Mouse (Mus musculus): ENCODE measurements at regions not wholly inside any gene's neighbourhood (a gene's known extent, or its start where the extent isn't known, plus 50 kb on each side); places are given as distances from the start of the nearest gene placed in this dataset.
A peak's percentile ranks its signal among the peaks of the same experiment; 100 is the strongest.

- no peak for ATAC-seq (replicated peaks; ENCODE audit: extremely low read depth, insufficient read depth, low FRiP score)
- H3K36me3 ChIP-seq (ENCODE audit: control insufficient read depth, insufficient read depth): no peaks in the 10 kb centered on the region
- no peaks in the 10 kb centered on the region for H3K9me3 ChIP-seq (replicated peaks; ENCODE audit: control insufficient read depth, low read length)
- H3K27me3 ChIP-seq (ENCODE audit: control insufficient read depth, insufficient read depth, low read length): no peaks in the 10 kb centered on the region
- H3K4me3 ChIP-seq (ENCODE audit: low read length): no peak overlapping the region
- no peaks in the 10 kb centered on the region for H3K4me1 ChIP-seq (ENCODE audit: control insufficient read depth, insufficient read depth, low read length)
- no peak overlapping the region for H3K27ac ChIP-seq (ENCODE audit: low read length)
- no peak overlapping the region for H3K9ac ChIP-seq (ENCODE audit: low read length)
- WGBS: 79% methylated on average over 2 of the region's 2 CpGs
- H3K4me2 ChIP-seq (ENCODE audit: low read depth, low read length): no peak overlapping the region
Observed at GRCm38 (mm10) chr4:26965831-26966230, 619.1 kb upstream of the Manea start.

GRCm38 (mm10) chr4:26964850-26965249 is 618.2 kb upstream of the Manea start:
- Histone ChIP-seq H3K27me3 (ENCODE audit: control insufficient read depth, insufficient read depth, low read length) (no peaks in the 10 kb centered on the region), H3K4me3 (ENCODE audit: low read length) (no peak overlapping the region), H3K4me2 (ENCODE audit: low read depth, low read length) (no peak overlapping the region), H3K4me1 (ENCODE audit: control insufficient read depth, insufficient read depth, low read length) (no peaks in the 10 kb centered on the region), H3K9me3 (replicated peaks; ENCODE audit: control insufficient read depth, low read length) (no peaks in the 10 kb centered on the region), H3K36me3 (ENCODE audit: control insufficient read depth, insufficient read depth) (no peaks in the 10 kb centered on the region), H3K27ac (ENCODE audit: low read length) (no peak overlapping the region), H3K9ac (ENCODE audit: low read length) (no peak overlapping the region)
- no peak for ATAC-seq (replicated peaks; ENCODE audit: extremely low read depth, insufficient read depth, low FRiP score)
- WGBS: 67% methylated on average over 2 of the region's 2 CpGs

- Histone ChIP-seq H3K4me1 (ENCODE audit: control insufficient read depth, insufficient read depth, low read length) (no peaks in the 10 kb centered on the region), H3K27ac (ENCODE audit: low read length) (no peak overlapping the region), H3K27me3 (ENCODE audit: control insufficient read depth, insufficient read depth, low read length) (no peaks in the 10 kb centered on the region), H3K9ac (ENCODE audit: low read length) (no peak overlapping the region), H3K9me3 (replicated peaks; ENCODE audit: control insufficient read depth, low read length) (no peaks in the 10 kb centered on the region), H3K36me3 (ENCODE audit: control insufficient read depth, insufficient read depth) (no peaks in the 10 kb centered on the region), H3K4me2 (ENCODE audit: low read depth, low read length) (no peak overlapping the region), H3K4me3 (ENCODE audit: low read length) (no peak overlapping the region)
- 86% methylated on average over 2 of the region's 2 CpGs for WGBS
- no peak for ATAC-seq (replicated peaks; ENCODE audit: extremely low read depth, insufficient read depth, low FRiP score)
Observed at GRCm38 (mm10) chr4:26944617-26945016, 597.9 kb upstream of the Manea start.

GRCm38 (mm10) chr4:26933988-26934798 is 587.5 kb upstream of the Manea start:
- ATAC-seq (replicated peaks; ENCODE audit: extremely low read depth, insufficient read depth, low FRiP score): peak; percentile 70
- H3K9ac ChIP-seq (ENCODE audit: low read length): no peak overlapping the region
- 48% methylated on average over 10 of the region's 10 CpGs for WGBS
- no peaks in the 10 kb centered on the region for H3K9me3 ChIP-seq (replicated peaks; ENCODE audit: control insufficient read depth, low read length)
- H3K4me2 ChIP-seq (ENCODE audit: low read depth, low read length): no peak overlapping the region
- peaks cover 2% of the 10 kb centered on the region; the same call in 1 of the 2 replicates for H3K4me1 ChIP-seq (ENCODE audit: control insufficient read depth, insufficient read depth, low read length)
- no peak overlapping the region for H3K4me3 ChIP-seq (ENCODE audit: low read length)
- H3K27ac ChIP-seq (ENCODE audit: low read length): no peak overlapping the region
- H3K36me3 ChIP-seq (ENCODE audit: control insufficient read depth, insufficient read depth): no peaks in the 10 kb centered on the region
- no peaks in the 10 kb centered on the region for H3K27me3 ChIP-seq (ENCODE audit: control insufficient read depth, insufficient read depth, low read length)

- H3K27ac ChIP-seq (ENCODE audit: low read length): no peak overlapping the region
- H3K36me3 ChIP-seq (ENCODE audit: control insufficient read depth, insufficient read depth): no peaks in the 10 kb centered on the region
- H3K4me2 ChIP-seq (ENCODE audit: low read depth, low read length): no peak overlapping the region
- H3K4me1 ChIP-seq (ENCODE audit: control insufficient read depth, insufficient read depth, low read length): peaks cover 2% of the 10 kb centered on the region; the same call in 1 of the 2 replicates
- no peak overlapping the region for H3K4me3 ChIP-seq (ENCODE audit: low read length)
- H3K27me3 ChIP-seq (ENCODE audit: control insufficient read depth, insufficient read depth, low read length): no peaks in the 10 kb centered on the region
- H3K9ac ChIP-seq (ENCODE audit: low read length): no peak overlapping the region
- ATAC-seq (replicated peaks; ENCODE audit: extremely low read depth, insufficient read depth, low FRiP score): no peak
- 60% methylated on average over 6 of the region's 6 CpGs for WGBS
- H3K9me3 ChIP-seq (replicated peaks; ENCODE audit: control insufficient read depth, low read length): no peaks in the 10 kb centered on the region
Observed at GRCm38 (mm10) chr4:26929879-26930481, 583.3 kb upstream of the Manea start.

- H3K27me3 ChIP-seq (ENCODE audit: control insufficient read depth, insufficient read depth, low read length): no peaks in the 10 kb centered on the region
- no peaks in the 10 kb centered on the region for H3K4me1 ChIP-seq (ENCODE audit: control insufficient read depth, insufficient read depth, low read length)
- no peaks in the 10 kb centered on the region for H3K36me3 ChIP-seq (ENCODE audit: control insufficient read depth, insufficient read depth)
- no peak overlapping the region for H3K9ac ChIP-seq (ENCODE audit: low read length)
- H3K27ac ChIP-seq (ENCODE audit: low read length): no peak overlapping the region
- 73% methylated on average over 3 of the region's 3 CpGs for WGBS
- no peak overlapping the region for H3K4me3 ChIP-seq (ENCODE audit: low read length)
- no peaks in the 10 kb centered on the region for H3K9me3 ChIP-seq (replicated peaks; ENCODE audit: control insufficient read depth, low read length)
- ATAC-seq (replicated peaks; ENCODE audit: extremely low read depth, insufficient read depth, low FRiP score): no peak
- no peak overlapping the region for H3K4me2 ChIP-seq (ENCODE audit: low read depth, low read length)
Observed at GRCm38 (mm10) chr4:26926060-26926459, 579.4 kb upstream of the Manea start.

GRCm38 (mm10) chr4:26888514-26888913 is 541.8 kb upstream of the Manea start:
- Histone ChIP-seq H3K4me1 (ENCODE audit: control insufficient read depth, insufficient read depth, low read length) (no peaks in the 10 kb centered on the region), H3K27ac (ENCODE audit: low read length) (no peak overlapping the region), H3K4me3 (ENCODE audit: low read length) (no peak overlapping the region), H3K27me3 (ENCODE audit: control insufficient read depth, insufficient read depth, low read length) (no peaks in the 10 kb centered on the region), H3K9ac (ENCODE audit: low read length) (no peak overlapping the region), H3K4me2 (ENCODE audit: low read depth, low read length) (no peak overlapping the region), H3K36me3 (ENCODE audit: control insufficient read depth, insufficient read depth) (no peaks in the 10 kb centered on the region), H3K9me3 (replicated peaks; ENCODE audit: control insufficient read depth, low read length) (no peaks in the 10 kb centered on the region)
- ATAC-seq (replicated peaks; ENCODE audit: extremely low read depth, insufficient read depth, low FRiP score): no peak
- WGBS: 68% methylated on average over 2 of the region's 2 CpGs

- no peak for ATAC-seq (replicated peaks; ENCODE audit: extremely low read depth, insufficient read depth, low FRiP score)
- 33% methylated on average over 3 of the region's 3 CpGs for whole genome bisulfite sequencing
- no peaks in the 10 kb centered on the region for H3K27me3 ChIP-seq (ENCODE audit: control insufficient read depth, insufficient read depth, low read length)
- H3K36me3 ChIP-seq (ENCODE audit: control insufficient read depth, insufficient read depth): no peaks in the 10 kb centered on the region
- no peak overlapping the region for H3K9ac ChIP-seq (ENCODE audit: low read length)
- no peak overlapping the region for H3K4me2 ChIP-seq (ENCODE audit: low read depth, low read length)
- H3K27ac ChIP-seq (ENCODE audit: low read length): no peak overlapping the region
- no peaks in the 10 kb centered on the region for H3K4me1 ChIP-seq (ENCODE audit: control insufficient read depth, insufficient read depth, low read length)
- H3K4me3 ChIP-seq (ENCODE audit: low read length): no peak overlapping the region
- no peaks in the 10 kb centered on the region for H3K9me3 ChIP-seq (replicated peaks; ENCODE audit: control insufficient read depth, low read length)
Observed at GRCm38 (mm10) chr4:26879022-26879421, 532.3 kb upstream of the Manea start.

- H3K9me3 ChIP-seq (replicated peaks; ENCODE audit: control insufficient read depth, low read length): no peaks in the 10 kb centered on the region
- H3K27ac ChIP-seq (ENCODE audit: low read length): no peak overlapping the region
- ATAC-seq (replicated peaks; ENCODE audit: extremely low read depth, insufficient read depth, low FRiP score): no peak
- no peaks in the 10 kb centered on the region for H3K36me3 ChIP-seq (ENCODE audit: control insufficient read depth, insufficient read depth)
- WGBS: 61% methylated on average over 1 of the region's 1 CpGs
- H3K4me1 ChIP-seq (ENCODE audit: control insufficient read depth, insufficient read depth, low read length): no peaks in the 10 kb centered on the region
- H3K9ac ChIP-seq (ENCODE audit: low read length): no peak overlapping the region
- H3K4me3 ChIP-seq (ENCODE audit: low read length): no peak overlapping the region
- H3K4me2 ChIP-seq (ENCODE audit: low read depth, low read length): no peak overlapping the region
- H3K27me3 ChIP-seq (ENCODE audit: control insufficient read depth, insufficient read depth, low read length): no peaks in the 10 kb centered on the region
Observed at GRCm38 (mm10) chr4:26841761-26842160, 495.1 kb upstream of the Manea start.
